Mouse (Mus musculus): ENCODE results near the gene Ikzf4.

- TF ChIP-seq CTCF (IDR thresholded peaks at IDR 0.05; ENCODE audit: control insufficient read depth, insufficient read depth, insufficient read length) (peak; percentile 72), USF1 (IDR thresholded peaks at IDR 0.05; ENCODE audit: low read depth) (no peak), FOSL1 (IDR thresholded peaks at IDR 0.05; ENCODE audit: insufficient read depth, low read length, poor library complexity, severe bottlenecking) (no peak), MYOG (IDR thresholded peaks at IDR 0.05; ENCODE audit: control insufficient read depth, extremely low read depth, insufficient read length) (no peak), MAX (IDR thresholded peaks at IDR 0.05) (no peak), MYOD1 (IDR thresholded peaks at IDR 0.05; ENCODE audit: control insufficient read depth, insufficient read length, low read depth) (peak; percentile 71), CEBPB (IDR thresholded peaks at IDR 0.05; ENCODE audit: low read depth) (no peak)
Observed at GRCm38 (mm10) chr10:128590193-128590690, 55.5 kb downstream of the Ikzf4 start.

All from C2C12 (cell line).